Mouse (Mus musculus): ENCODE results near the gene Eif2ak3.

The Eif2ak3 gene

DNA sequence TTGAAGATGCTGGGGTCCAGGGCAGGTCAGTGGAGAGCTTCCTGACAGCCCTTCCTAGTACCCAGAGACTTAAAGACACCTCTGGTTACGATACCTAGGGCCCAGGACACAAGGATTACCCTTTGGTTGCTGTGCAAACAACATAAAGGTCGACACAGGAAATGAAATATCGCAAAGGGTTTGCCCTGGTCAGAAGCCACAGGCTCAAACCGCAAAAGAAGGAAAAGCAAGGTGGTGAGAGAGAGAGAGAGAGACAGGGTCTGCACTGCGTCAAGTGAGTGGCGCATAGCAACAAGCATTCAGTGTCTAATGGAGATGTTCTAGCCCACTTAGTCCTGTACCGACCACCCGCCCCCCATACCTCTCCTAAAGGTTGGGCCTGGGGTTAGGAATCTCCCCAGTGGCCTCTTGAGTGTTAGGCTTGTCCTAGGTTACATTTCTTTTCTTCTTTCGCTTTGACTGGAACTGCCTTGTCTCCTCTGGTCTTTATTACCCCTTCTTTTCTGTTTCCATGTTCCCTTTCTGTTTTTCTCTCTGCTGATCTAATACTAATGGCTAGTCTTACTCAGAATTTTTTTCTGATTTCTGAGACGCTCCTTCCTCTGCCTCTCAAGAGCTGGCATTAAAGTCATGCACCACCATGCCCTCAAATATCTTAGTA is 13.0 kb upstream of the Eif2ak3 start:
- DNase-seq (ENCODE audit: low spot score), result no peak

DNA sequence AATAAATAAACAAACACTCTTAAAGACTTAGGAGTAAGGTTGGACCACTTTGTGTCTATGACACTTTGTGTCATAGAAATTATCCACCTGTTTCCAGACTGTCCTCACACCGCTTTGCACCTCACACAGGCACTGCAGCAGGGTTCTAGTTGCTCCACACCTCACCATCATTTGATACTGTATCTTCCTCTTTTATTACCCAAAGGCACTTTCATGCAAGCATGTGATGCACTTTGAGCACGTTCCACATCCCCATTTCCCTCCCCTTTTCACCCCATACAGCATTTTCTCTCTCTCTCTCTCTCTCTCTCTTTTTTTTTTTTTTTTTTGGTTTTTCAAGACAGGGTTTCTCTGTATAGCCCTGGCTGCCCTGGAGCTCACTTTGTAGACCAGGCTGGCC is 7.0 kb upstream of the Eif2ak3 start:
- no peak for DNase-seq (ENCODE audit: low spot score)

DNA sequence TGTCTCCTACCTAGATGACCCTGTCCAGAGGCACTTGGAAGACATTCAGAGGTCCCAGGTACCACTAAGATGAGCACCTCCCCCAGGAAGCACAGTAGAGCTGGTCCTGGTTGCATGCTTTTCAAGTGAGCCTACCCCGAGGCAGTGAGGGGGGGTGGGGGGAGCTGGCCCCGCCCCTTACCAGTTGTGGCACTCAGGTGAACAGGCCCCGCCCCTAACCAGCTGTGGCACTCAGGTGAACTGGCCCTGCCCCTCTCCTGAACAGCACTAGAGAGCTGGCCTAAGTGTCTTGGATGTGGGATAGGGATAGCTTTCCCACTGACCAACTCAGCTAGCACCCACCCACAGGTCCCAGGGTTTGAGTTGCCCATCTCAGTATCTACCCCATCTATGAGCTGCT is 5.8 kb upstream of the Eif2ak3 start:
- no peak for DNase-seq (ENCODE audit: low spot score)

DNA sequence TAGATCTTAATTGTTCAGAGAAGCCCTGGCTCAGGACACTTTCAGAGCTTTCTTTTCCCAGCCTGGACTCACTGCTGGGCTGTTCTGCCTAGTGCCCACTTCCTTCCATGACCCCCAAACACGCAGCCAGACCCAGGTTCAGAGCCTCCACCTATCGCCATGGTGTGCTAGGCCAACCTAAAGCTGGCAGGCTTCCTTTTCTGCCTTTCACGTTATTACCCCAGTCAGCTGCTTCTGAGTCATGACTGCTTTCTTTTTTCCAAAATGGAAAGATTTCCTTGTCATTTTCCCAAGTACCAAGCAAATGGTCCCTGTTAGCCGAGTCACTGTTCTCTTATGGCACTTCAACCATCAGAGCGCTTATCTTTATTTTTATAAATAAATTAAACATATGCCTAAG is 4.0 kb upstream of the Eif2ak3 start:
- DNase-seq (ENCODE audit: low spot score), result no peak

DNA sequence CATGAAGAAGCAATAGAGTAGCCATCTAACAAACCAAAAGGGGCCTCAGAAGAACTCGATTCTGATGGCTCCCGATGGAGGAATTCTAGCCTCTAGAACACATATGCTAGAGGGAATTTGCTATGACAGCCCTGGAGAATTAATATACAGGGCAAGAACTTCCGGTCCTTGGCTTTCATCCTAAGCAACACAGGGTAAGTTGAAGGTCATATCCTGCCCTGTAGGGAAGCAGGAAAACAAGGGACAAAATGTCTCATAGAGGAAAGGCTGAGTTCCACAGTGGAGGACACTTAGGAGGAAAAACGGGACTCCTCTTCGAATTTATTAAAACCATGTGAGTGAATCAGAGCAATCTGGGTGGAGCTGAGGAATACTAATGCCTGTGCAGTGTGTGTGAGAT is 1.3 kb upstream of the Eif2ak3 start:
- peak; percentile 26 for DNase-seq (ENCODE audit: low spot score)

DNA sequence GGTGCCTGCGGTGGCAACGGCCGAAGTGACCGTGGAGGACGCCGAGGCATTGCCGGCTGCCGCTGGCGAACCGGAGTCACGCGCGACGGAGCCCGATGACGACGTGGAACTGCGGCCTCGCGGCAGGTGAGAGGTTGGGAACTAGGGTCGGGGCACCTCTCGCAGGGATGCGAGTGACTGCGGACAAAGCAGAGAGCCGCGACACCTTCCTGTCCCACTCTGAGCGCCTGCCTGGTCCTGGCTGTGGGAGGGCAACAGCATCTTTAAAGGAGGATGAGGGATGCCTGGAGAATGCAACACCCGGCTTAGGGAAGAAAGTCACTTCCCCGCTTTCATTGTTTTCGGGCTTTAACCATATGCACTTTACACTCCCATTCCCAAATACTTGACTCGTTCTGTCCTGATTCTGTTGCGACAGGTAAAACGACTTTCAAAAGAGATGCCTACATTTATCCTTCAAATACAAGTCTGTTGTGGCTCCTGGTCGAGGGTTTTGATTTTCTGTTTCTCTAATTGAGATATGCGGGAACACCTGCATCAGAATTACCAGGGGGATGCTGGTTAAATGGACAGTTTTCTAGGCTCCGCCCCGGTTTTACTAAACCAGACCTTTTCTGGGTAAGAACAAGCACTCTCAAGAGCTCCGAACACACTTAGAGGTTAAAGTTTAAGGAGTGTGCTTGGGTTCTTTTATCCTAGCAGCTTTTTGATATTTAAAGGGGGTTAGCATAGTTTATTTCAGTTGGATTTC is 756 bp downstream of the Eif2ak3 start:
- peak; percentile 44 for DNase-seq (ENCODE audit: low spot score)

DNA sequence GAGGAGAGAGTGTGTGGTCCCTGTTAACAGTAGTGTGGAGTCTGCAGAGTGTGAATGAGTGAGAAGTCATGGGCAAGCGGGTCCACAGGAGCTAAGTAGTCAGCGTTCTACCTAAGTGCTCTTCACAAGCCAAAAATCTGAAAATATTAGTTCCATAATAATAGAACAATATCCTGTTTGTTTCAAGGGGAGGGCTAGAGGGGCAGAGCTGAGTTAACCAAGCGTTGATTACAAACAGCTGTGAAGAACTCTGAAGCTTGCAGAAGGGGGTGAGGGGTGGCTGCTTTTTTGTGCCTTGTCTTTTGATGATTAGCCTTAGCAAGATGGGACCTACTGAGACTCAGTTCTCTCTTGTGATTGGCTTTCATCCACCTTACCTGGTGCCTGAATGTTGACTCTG is 3.1 kb downstream of the Eif2ak3 start:
- DNase-seq (ENCODE audit: low spot score), result peak; percentile 21

DNA sequence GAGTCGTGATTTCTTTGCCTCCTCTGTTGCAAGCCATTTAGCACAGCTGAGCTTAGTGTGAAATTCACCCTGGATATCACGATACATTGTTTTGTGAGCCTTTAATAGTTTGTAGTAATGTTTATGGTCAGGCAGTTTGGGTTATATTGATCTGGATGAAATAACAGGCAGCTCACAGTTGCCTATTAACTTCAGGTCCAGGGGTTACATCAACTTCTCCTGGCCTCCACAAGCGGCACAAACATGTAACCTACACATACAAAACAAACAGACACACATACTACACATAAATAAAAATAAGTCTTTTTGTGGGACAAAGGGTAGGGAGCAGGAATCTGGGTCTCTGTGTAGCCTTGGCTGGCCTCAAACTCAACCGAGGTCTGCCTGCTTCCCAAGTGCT is 9.1 kb downstream of the Eif2ak3 start:
- DNase-seq (ENCODE audit: low spot score), result no peak

DNA sequence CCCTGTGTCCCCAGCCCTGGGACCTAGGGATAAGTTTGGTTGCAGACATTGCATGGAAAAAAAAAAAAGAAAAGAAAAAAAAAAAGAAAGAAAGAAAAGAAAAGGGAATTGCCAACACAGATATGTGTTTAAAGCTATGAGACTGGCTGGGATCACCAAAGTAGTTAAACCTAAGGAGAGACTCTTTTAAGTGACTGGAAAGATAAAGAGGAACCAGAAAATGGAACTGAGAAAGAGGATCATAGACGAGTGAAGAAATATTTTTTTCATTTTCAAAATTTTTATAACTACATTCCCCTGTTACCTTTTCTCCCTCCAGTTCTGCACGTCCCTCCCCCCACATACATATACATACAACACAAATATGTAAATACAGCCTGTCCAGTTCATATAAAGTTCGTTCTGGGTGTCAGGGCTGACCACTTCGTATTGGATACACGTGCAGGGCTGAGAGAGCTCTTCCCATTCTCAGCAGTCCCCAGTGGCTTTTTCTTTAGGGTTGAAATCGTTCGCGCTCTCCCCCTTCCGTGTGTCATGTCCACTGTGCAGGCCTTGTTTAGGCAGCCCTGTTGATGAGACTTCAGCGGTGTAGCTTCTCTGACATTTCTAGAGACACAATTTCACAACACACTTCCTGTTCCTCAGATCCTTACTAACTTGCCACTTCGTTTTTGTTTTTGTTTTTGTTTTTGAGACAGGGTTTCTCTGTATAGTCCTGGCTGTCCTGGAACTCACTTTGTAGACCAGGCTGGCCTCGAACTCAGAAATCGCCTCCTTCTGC is 11.4 kb downstream of the Eif2ak3 start:
- DNase-seq (ENCODE audit: low spot score), result no peak

DNA sequence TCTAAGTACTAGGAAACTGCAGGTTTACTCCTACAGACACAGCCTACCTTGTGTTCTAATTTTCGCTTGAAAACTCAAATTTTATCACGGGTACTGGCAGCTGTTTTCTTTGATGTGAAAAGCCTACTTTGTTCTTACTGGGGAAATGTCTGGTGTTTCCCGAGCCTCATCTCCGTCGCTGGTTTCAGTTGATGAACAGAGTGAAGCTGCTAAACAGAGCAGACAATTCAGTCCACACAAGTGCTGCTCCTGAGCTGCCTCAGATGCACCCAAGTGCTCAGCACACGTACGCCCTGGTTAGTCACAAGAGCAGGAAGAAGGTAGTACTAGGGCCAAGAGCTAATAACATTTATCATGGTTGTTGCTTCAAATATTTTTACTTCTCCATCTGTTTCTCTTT is 18.4 kb downstream of the Eif2ak3 start:
- no peak for DNase-seq (ENCODE audit: low spot score)

DNA sequence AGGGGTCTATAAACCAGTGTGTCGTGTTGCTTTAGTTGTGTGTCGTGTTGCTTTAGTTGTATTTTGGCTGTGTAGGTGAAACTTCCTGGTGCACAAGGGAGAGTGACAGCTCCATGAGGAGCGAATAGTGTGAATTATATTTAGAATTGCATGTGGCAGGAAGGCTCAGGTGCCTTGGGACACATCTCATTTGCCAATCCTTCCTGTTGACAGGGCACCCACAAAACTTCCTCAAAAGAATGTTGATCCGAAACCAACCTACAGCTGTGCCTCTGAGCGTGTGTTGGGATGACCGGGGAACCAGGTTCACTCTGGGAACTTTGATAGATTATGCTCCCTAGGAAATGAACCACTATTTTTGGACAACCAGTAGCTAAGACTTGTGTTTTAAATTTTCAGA is 20.0 kb downstream of the Eif2ak3 start:
- no peak for DNase-seq (ENCODE audit: low spot score)

DNA sequence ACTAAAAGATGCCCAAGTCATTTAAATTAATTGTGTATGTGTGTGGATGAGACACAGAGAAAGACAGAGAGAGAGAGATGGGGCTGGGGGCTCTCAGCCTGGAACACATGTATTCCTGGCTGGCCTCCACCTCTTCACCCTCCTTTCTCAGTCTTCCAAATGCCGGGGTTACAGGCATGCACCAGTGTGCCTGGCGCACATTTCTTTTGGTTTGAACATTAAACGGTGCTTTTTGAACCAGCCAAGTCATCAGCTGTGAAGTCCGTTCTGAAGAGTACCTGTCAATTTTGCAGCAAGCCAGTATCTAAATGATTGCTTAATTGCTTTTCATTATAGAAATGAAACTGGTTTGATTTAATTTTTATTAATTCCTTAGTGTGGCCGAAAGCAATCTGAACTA is 22.4 kb downstream of the Eif2ak3 start:
- no peak for DNase-seq (ENCODE audit: low spot score)

DNA sequence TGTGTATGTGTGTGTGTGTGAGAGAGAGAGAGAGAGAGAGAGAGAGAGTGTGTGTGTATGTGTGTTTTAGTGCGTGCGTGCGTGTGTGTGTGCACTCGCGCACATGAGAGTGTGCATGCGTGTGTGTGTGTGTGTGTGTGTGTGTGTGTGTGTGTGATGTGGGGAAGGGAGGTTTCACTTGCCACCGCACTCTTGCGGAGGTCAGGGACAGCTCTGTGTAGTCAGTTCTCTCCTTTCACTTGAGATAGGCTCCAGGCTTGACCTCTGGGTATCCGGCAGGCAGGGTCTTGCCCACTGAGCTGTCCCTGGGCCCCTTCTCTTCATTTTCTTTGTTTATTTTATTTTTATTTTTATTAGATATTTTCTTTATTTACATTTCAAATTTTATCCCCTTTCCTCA is 23.0 kb downstream of the Eif2ak3 start:
- DNase-seq (ENCODE audit: low spot score), result no peak

DNA sequence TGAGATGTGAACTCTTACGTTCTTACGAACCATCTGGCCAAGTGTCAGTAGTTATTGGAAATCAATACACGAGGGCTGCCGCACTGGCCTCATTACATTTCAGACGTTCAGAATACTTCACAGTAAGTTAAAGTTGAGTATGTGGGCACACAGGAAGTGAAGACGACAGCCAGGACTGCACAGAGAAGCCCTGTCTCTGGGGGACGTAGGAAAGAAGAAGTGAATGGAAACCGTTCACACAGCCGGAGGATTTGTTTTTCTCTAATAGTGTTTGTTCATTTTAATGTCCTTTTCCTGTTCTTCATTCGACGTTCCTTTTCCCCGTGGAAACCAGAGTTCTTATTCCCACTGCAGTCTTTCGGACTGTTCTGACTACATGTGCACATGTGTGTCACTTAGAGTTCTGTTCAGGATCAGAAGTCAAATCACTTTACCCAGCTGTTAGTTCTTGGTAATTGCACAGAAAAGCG is 27.2 kb downstream of the Eif2ak3 start:
- DNase-seq (ENCODE audit: low spot score), result no peak

DNA sequence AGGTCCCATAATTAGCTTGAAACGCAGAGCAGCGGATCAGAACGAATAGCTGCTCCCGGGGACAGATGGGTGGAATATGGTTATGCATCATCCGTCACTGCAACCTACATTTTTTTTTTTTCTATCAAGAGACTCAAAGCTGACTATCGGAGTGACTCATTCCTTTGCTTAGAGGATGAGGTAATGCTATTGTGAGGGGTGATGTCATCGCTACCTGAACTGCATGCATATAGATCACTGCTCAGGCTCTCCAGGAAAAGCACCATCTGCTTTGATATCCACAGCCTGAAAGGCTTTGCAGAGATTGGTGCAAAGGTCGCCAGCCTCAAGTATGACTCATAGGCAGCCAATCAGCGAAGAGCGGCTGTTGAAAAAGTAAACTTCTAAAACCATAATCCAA is 27.8 kb downstream of the Eif2ak3 start:
- DNase-seq (ENCODE audit: low spot score), result peak; percentile 32

DNA sequence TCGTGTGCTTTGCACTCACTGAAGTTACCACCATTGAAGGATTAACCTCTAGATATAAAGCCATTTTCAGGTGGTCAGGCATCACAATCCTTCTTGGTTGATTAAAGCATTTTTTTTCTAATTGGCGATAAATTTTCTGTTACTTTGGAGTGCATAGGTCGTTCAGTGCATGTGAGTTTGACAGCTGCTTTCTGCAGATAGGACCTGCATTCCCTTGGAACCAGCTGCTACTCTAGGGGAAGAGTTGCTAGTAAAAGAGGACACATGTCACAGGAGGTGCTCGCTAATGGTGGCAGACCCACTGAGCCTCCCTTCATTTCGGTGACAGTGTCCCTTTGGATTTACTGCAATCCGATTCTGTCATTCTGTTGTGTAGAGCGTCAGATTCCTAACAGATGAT is 28.3 kb downstream of the Eif2ak3 start:
- no peak for DNase-seq (ENCODE audit: low spot score)

DNA sequence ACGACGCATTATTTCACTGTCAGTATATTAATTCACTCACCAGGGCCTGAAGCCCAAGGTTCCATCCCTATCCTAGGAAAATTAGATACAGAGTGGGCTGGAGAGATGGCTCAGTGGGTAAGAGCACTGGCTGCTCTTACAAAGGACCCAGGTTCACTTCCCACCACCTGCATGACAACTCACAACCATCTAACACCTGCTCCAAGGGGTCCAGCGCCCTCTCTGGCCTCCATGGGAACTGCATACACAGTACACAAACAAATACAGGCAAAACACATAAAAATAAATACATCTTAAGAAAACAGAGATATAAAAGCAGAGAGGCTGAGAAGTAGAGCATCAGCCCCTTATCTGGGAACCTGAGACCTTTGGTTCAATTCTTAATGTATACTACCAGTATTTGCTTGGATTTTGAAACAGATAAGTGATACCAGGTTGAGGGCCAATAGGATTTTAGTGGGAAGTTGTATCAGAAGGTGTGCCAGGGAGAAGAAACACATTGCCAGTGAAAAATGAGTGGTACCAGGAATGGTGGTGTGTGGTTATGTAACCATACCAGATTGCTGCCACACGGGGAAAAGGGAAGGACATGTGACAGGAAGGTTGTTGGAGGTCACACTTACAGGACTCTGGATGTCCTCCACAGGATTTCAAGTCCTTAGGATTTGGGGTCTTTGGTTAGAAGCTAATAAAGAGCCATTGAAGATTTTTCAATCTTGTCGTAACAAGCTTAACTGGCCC is 29.9 kb downstream of the Eif2ak3 start:
- DNase-seq (ENCODE audit: low spot score), result no peak

DNA sequence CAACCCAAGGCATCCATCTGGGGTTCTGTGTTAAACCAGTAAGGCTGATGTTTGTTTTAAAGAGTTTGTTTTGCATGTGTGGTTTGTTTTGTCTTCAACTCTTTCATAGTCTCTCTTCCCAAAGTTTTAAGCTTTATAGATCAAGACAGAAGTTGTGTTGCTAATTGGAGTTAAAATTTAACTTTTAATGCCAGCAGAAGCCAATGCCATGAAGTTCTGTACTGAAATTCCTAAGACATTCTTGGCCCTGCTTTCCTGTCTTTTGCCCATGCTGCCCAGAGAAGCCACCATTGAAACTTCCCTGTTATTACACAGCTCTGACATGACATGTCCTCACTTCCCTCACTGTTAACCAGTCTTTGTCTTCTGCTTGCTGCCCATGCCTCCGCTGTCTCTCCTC is 30.7 kb downstream of the Eif2ak3 start:
- DNase-seq (ENCODE audit: low spot score), result no peak

DNA sequence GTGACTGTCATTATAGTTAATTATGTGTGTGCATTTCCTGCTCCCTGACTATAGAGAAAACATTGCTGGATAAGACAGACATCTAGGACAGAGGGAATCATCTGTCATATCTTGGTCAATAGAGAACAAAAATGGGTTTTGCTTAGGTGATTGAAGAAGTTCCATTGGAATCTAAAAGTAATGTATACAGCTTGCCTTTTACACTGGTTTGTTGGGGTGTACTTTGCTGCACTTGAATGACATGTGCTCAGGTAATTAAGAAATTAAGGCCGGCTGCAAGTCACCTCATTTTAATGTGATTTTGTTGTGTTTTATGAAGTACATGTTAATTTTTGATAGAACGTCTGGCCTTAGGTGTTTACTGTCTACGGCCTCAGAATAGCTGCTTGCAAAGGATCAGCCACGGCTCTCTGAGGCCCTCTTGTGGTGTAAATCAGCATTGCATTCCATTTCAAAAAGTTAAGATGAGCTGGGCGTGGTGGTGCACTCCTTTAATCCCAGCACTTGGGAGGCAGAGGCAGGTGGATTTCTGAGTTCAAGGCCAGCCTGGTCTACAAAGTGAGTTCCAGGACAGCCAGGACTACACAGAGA is 36.5 kb downstream of the Eif2ak3 start:
- peak; percentile 84 for DNase-seq (ENCODE audit: low spot score)

DNA sequence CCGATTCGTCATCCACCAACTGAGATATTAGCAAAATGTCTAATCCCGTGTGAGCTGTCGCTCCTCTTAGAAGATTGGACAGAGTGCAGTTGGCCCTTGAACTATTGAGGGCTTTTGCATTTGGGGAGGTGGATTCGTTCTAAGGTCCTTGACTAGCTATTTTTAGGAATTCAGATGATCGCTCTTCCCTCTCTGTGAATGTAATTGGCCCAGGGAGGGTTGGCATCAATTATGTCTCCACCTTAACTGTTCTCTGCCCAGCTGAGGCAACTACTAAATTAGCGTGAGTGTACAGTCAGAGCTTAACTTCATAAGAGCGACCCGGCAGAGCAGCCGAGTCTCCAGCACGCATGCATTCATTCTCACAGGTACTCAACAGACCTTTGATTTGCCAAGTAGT is 43.7 kb downstream of the Eif2ak3 start:
- DNase-seq (ENCODE audit: low spot score), result no peak

DNA sequence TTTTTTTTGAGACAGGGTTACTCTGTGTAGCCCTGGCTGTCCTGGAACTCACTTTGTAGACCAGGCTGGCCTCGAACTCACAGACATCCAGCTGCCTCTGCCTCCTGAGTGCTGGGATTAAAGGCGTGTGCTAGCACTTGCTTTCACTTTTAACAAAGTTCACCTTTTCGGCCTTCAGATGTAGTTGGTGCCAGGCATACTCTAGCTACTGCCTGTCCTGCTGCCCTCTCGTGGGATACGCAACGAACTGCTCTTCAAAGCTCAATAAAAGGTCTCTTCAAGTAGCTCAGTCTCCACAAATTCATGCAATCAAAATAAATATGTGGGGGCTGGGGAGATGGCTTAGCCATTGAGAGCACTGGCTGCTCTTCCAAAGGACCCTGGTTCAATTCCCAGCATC is 53.9 kb downstream of the Eif2ak3 start:
- DNase-seq (ENCODE audit: low spot score), result no peak

DNA sequence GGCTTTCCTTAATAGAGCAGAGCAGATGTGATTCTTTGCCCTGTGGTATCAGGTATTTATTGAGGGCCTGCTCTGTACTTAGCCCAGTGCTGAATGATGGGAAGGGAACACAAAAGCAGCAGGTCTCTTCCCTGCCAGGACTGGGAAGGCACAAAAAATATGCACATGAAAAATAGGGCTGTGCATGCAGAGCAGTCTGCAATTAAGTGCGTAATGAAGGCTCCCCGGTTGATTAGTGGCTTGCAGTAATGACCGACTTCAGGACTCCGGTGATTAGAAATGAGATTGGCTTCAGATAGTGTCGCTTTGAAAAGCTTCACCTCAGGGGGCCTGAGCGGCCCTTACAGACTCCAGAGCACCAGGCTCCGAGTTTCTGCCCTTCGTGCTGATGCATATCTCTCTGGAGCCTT is 55.3 kb downstream of the Eif2ak3 start:
- no peak for DNase-seq (ENCODE audit: low spot score)

Measured in embryo, embryonic 10.5 days (tissue).